Mouse (Mus musculus): ENCODE results near the gene 2610507B11Rik.
"Not testable (repeated sequence)": the region's sequence is repeated elsewhere in the genome, so short reads cannot be mapped to it uniquely, and the experiment has no call there.

2610507B11Rik gene

GRCm38 (mm10) chr11:78261380-78262352, at the start of gene 2610507B11Rik:
TSS of gene 2610507B11Rik (plus strand) at chr11:78261752.
- peak; percentile 62 to 82 for DNase-seq (ENCODE audit: low read depth in 1 of 2, low spot score in 2 of 2)

DNA sequence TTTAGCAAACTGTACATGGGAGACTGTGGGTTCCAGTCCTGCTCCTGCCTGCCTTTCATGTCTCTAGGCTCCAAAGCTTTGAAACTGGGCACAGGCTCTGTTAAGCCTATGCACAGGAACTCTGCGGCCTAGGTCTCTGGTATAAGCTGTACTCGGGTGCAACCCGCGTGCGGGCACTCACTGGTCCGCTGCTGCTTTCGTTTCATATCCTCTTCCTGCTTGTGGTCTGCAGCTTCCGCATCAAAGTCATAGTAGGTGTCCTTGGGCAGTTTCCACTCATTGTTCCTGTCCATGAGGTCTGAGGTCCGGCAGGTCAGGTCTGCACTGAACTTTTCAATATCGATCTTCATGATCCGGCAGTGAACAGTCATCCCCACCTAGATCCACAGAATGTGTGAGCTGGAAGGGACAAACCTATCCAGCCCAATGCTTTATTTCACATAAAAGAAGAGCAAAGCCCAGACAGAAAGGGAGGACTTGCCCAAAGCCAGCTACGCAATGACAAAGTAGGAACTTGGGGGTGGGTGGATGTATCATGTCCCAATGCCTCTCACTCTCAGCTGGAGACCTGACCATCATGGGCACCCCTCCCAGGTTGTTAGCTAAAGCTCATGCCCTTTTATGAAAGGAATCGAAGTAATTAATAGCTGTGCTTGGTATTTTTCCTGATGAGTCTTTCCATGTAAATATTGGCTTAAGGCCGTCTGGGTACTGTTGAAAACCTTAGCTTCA, 48.3 kb upstream of the 2610507B11Rik start:
- peak in 1 of 2 experiments; percentile 51 for DNase-seq (ENCODE audit: low read depth in 1 of 2, low spot score in 2 of 2)

- no peak for DNase-seq (ENCODE audit: low read depth in 1 of 2, low spot score in 2 of 2)
Measured at GRCm38 (mm10) chr11:78215709-78216317, 45.7 kb upstream of the 2610507B11Rik start.

- no peak for DNase-seq (ENCODE audit: low read depth in 1 of 2, low spot score in 2 of 2)
Measured at GRCm38 (mm10) chr11:78223586-78223985, 38.0 kb upstream of the 2610507B11Rik start.

DNA sequence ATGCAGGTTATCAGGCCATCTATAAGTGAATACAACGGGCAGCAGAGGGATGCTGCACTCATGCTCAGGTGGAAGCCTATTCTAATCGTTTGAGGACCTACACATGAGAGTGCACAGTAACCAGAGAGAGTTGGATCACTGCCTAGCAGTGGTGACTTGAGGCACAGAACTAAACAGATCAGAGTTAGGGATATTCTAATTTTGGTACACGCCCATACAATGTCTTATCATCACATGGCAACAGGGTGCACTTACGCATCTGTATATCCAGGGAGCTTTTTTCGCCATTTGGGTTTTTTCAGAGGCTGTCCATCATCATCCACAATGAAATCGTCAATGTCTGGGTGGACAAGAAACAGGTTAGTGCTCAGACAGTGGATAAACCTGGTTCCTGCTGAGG, 30.0 kb upstream of the 2610507B11Rik start:
- DNase-seq (ENCODE audit: low read depth in 1 of 2, low spot score in 2 of 2): no peak

GRCm38 (mm10) chr11:78240193-78240857, 21.2 kb upstream of the 2610507B11Rik start:
- DNase-seq (ENCODE audit: low read depth in 1 of 2, low spot score in 2 of 2): no peak

GRCm38 (mm10) chr11:78245261-78245626, 16.3 kb upstream of the 2610507B11Rik start:
- no peak for DNase-seq (ENCODE audit: low read depth in 1 of 2, low spot score in 2 of 2)

- peak; percentile 76 to 88 for DNase-seq (ENCODE audit: low read depth in 1 of 2, low spot score in 2 of 2)
Measured at GRCm38 (mm10) chr11:78245627-78246317, 15.8 kb upstream of the 2610507B11Rik start, which contains the start of the genes Sdf2 and Supt6. TSS of gene Sdf2 (plus strand) at chr11:78245746. TSS of gene Supt6 (minus strand) at chr11:78245987.

DNA sequence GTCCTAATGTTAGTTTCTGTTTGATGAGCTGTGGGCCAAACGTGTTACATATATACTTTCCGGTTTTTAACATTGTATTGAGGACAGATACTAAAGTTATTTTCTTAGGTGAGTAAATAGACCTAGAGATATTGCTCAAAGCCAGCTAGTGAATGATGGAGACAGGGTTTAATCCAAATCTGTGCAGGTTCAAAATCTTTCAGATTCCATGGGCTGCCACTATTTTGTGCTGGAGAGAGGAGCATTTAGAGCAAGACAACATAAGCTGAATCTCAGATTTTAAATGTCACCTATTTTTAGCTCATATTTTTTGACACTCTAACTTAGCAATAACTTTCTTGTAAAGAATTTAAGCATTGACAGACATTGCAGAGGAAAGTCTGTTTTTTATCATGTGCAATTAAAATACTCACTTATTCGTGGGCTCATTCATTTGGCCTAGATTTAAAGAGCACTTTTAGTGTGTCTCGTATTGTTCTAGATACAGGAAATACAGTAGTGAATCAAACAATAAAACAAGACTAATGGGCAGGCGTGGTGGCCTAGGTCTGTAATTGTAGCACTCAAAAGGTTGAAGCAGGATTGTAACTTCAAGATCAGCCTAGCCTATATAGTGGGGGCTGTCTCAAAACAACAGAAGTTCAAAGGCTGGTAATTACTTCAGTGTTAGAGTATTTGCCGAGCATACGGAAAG, 15.1 kb upstream of the 2610507B11Rik start:
- DNase-seq (ENCODE audit: low read depth in 1 of 2, low spot score in 2 of 2): no peak

GRCm38 (mm10) chr11:78247012-78247348, 14.6 kb upstream of the 2610507B11Rik start:
- DNase-seq (ENCODE audit: low read depth in 1 of 2, low spot score in 2 of 2): no peak

GRCm38 (mm10) chr11:78247727-78248140, 13.8 kb upstream of the 2610507B11Rik start:
- no peak for DNase-seq (ENCODE audit: low read depth in 1 of 2, low spot score in 2 of 2)

DNA sequence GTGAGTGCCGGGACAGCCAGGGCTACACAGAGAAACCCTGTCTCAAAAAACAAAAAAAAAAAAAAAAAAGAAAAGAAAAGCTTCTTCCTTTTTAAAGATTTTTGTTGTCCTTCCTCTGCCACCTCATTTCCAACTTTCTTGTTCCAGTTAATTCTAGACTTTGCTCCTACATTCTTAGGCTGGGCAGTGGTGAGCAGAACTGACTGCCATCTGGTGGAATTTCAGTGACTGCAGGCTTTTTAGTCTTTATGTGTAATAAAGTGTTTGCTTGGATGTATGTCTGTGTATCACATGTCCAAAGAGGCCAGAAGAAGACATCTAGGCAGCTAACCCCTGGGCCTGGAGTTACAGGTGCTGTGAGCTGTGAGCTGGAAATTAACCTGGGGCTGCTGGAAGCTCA, 4.9 kb upstream of the 2610507B11Rik start:
- no peak for DNase-seq (ENCODE audit: low read depth in 1 of 2, low spot score in 2 of 2)

DNA sequence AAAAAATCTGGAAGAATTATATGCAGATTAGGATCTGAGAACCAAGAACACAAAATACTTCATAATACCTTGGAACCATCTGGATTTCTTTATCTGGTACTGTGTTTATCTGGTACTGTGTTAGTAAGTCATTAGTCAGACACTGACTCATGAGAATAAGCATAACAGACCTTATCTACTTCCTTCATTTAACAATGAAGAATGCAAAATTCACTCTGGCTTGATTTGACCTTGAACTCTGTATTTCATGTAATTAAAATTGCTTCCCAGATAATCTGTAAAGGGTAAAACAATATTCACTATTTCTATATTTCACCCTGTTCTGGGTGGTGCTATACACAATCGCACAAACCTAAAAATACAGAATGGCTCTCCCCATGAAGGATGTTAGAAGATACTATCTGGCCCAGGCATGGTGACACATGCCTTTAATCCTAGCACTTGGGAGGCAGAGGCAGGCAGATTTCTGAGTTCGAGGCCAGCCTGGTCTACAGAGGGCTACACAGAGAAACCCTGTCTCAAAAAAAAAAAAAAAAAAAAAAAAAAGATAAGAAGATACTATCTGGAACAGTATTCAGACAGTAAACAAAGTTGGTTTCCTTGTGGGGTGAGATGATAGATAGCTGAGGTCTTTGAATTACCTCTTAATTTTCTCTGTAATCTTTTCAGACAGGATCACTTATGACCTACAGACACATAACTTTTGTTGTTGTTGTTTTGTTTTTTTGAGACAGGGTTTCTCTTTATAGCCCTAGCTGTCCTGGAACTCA, 878 bp upstream of the 2610507B11Rik start:
- DNase-seq (ENCODE audit: low read depth in 1 of 2, low spot score in 2 of 2): no peak

DNA sequence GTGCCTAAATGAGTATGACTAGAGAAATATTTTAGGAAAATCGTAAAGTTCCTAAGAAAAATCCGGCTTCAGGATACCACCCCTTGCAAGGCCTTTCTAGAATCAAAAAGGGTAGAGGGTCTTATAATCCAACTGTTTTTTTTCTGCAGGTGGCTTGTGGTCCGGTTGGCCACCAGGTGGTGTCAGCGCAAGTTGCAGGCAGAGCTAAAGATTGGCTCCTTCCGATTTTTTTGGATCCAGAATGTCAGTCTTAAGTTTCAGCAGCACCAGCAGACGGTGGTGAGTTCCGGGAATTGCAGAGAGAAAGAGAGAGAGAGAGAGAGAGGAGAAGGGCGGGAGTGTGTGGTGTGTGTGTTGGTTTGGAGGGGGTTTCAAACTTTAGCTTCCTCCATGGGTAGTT, 998 bp downstream of the 2610507B11Rik start:
- DNase-seq (ENCODE audit: low read depth in 1 of 2, low spot score in 2 of 2): peak in 1 of 2 experiments; percentile 26

DNA sequence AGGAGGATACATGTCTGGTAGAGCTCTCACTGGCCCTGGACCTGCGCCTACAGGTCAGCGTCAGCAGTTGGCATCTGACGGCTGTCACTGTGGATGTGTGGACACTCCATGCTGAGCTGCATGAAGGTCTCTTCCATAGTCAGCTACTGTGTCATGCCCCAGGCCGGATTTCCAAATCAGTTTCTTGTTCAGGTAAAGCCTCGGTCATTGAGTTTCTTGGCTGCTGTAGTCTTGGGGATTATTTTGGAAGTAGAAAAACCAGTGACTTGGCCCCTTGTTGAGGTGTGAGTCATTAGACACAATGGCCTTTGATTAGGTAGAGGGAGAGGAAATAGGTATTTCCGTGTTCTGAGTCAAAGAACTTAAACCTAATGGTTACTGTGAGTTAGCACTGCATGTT, 4.0 kb downstream of the 2610507B11Rik start:
- DNase-seq (ENCODE audit: low read depth in 1 of 2, low spot score in 2 of 2): no peak

DNA sequence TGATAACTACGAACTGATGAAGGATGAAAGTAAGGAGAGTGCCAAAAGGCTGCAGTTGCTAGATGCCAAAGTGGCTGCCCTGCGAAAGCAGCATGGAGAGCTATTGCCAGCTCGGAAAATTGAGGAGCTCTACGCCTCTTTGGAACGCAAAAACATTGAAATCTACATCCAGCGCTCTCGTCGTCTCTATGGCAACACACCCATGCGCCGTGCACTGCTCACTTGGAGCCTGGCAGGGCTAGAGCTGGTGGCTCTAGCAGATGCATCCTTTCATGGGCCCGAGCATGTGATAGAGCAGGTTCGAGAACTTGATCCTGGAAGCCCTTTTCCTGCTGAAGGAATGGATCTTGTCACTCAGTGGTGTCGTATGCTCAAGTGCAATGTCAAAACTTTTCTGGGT, 10.4 kb downstream of the 2610507B11Rik start:
- DNase-seq (ENCODE audit: low read depth in 1 of 2, low spot score in 2 of 2): no peak

GRCm38 (mm10) chr11:78275596-78275995, 14.0 kb downstream of the 2610507B11Rik start:
- no peak for DNase-seq (ENCODE audit: low read depth in 1 of 2, low spot score in 2 of 2)

DNA sequence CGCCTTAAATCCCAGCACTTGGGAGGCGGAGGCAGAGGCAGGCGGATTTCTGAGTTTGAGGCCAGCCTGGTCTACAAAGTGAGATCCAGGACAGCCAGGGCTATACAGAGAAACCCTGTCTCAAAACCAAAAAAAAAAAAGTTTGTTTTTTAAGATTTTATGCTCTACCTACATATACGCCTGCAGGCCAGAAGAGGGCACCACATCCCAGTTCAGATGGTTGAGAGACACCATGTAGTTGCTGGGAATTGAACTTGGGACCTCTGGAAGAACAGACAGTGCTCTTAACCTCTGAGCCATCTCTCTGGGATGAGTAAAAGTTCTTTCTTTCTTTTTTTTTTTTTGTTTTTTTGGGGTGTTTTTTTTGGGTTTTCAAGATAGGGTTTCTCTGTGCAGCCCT, 14.6 kb downstream of the 2610507B11Rik start:
- DNase-seq (ENCODE audit: low read depth in 1 of 2, low spot score in 2 of 2): not testable (repeated sequence)

DNA sequence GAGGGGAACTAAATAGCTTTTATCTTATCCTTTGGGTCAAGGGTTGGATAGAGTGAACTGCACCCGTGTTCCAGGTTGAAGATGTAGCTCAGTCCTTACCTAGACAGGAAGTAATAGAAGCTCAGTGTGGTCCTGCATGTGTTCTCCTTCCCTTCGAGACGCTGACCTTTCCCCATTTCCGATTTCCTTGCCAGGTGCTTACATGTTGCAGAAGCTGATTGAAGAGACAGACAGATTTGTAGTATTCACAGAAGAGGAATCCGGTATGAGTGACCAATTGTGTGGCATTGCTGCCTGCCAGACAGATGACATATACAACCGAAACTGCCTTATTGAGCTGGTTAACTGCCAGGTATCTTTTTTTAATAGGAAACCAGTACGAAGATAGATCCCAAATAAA, 17.3 kb downstream of the 2610507B11Rik start:
- DNase-seq (ENCODE audit: low read depth in 1 of 2, low spot score in 2 of 2): no peak

Data from monocyte, adult 2 months (primary cell).